Mouse (Mus musculus) forebrain, embryonic 14.5 days (tissue): Measurements from ENCODE around the gene Orc3. TPM values are rescaled to one million over a fixed set of nuclear protein-coding genes. Genes with fewer than 3 reads are reported as not detected.

Experiments used
- ATAC-seq: fragments of 200-750 bp; cut with Nextera tagmentation; 2 replicates; pipeline ENCODE4 v1.8.0; 2017; ENCODE audit warnings: mild to moderate bottlenecking, moderate library complexity
- DNase-seq: peaks from one replicate; pipeline ENCODE4 v3.0.0-alpha.2; 2015; ENCODE audit warnings: low spot score
- H3K27ac ChIP-seq: fragments of 300-500 bp; sonication (generic); 2 replicates; pipeline ENCODE4 v1.5.1; 2014; ENCODE audit warnings: low read depth, mild to moderate bottlenecking, control low read depth, low read length, moderate library complexity
- H3K27me3 ChIP-seq: fragments of 300-500 bp; sonication (generic); replicated peaks from 2 replicates; pipeline ENCODE4 v1.6.1; 2014; ENCODE audit warnings: low read length, control low read depth, mixed read lengths; ENCODE audit not compliant: control insufficient read depth, insufficient read depth
- H3K36me3 ChIP-seq: fragments of 300-500 bp; sonication (generic); 2 replicates; pipeline ENCODE4 v1.6.1; 2014; ENCODE audit warnings: low read length, control low read depth; ENCODE audit not compliant: control insufficient read depth, insufficient read depth
- H3K4me1 ChIP-seq: fragments of 300-500 bp; sonication (generic); 2 replicates; pipeline ENCODE4 v1.6.1; 2014; ENCODE audit warnings: antibody characterized with exemption, low read length, control low read depth; ENCODE audit not compliant: control insufficient read depth, insufficient read depth
- H3K4me2 ChIP-seq: fragments of 300-500 bp; sonication (generic); 2 replicates; pipeline ENCODE4 v1.6.1; 2014; ENCODE audit warnings: mild to moderate bottlenecking, control low read depth, low read length
- H3K4me3 ChIP-seq: fragments of 300-500 bp; sonication (generic); 2 replicates; pipeline ENCODE4 v1.5.1; 2014; ENCODE audit warnings: low read depth, low read length, control low read depth
- H3K9ac ChIP-seq: fragments of 300-500 bp; sonication (generic); 2 replicates; pipeline ENCODE4 v1.6.1; 2014; ENCODE audit warnings: mild to moderate bottlenecking, low read length, control low read depth, moderate library complexity
- H3K9me3 ChIP-seq: fragments of 300-500 bp; sonication (generic); replicated peaks from 2 replicates; pipeline ENCODE4 v1.6.1; 2016; ENCODE audit warnings: low read length, control low read depth, mixed read lengths; ENCODE audit not compliant: control insufficient read depth
- WGBS: fragments of 180-500 bp; shearing (Covaris S2); extraction: QIAGEN DNeasy Blood & Tissue Kit; methylation state at CpG from one replicate; pipeline ENCODE4 v1.1.7; 2014; 5-methylcytosine and 5-hydroxymethylcytosine counted together
- polyA plus RNA-seq: library from polyadenylated mRNA; unstranded; fragments of >200 nt; fragmentation: Nextera tagmentation; extraction: Ambion mirVana; gene quantifications from 2 replicates; pipeline ENCODE4 v1.2.1, GENCODE M21; 2014

Orc3 gene
- 103 and 115 TPM in 2 replicates for polyA plus RNA-seq

GRCm38 (mm10) chr4:34614630-34615094 lies at the start of gene Orc3, which contains the start of gene Rars2:
TSS of gene Orc3 (minus strand) at chr4:34614944.
TSS of gene Rars2 (plus strand) at chr4:34614957.
- H3K9me3 ChIP-seq: no peaks in the 10 kb centered on the region
- DNase-seq: peak; percentile 92
- WGBS: under 1% methylated on average over 42 of the region's 42 CpGs
- peaks cover 5% of the 10 kb centered on the region for H3K36me3 ChIP-seq
- peak within 1 kb of the TSS; percentile 58 for H3K4me3 ChIP-seq
- H3K27me3 ChIP-seq: no peaks in the 10 kb centered on the region
- ATAC-seq: peak; percentile 99
- H3K4me2 ChIP-seq: peak within 1 kb of the TSS; percentile 95
- H3K9ac ChIP-seq: peak within 1 kb of the TSS; percentile 83
- peak within 1 kb of the TSS; percentile 87 for H3K27ac ChIP-seq
- H3K4me1 ChIP-seq: peaks cover 15% of the 10 kb centered on the region

- Histone ChIP-seq H3K9me3 (no peaks in the 10 kb centered on the region), H3K27ac (no peak overlapping the region), H3K4me2 (no peak overlapping the region), H3K4me3 (no peak overlapping the region), H3K9ac (no peak overlapping the region), H3K4me1 (no peaks in the 10 kb centered on the region), H3K27me3 (no peaks in the 10 kb centered on the region), H3K36me3 (peaks cover 79% of the 10 kb centered on the region)
- DNase-seq: no peak
- WGBS: 88% methylated on average over 6 of the region's 6 CpGs
- ATAC-seq: no peak
Measured at GRCm38 (mm10) chr4:34661927-34662326, 47.2 kb upstream of the Orc3 start.

GRCm38 (mm10) chr4:34661514-34661913 lies 46.8 kb upstream of the Orc3 start:
- no peak overlapping the region for H3K9ac ChIP-seq
- H3K4me2 ChIP-seq: no peak overlapping the region
- 98% methylated on average over 2 of the region's 2 CpGs for WGBS
- no peak overlapping the region for H3K4me3 ChIP-seq
- H3K4me1 ChIP-seq: no peaks in the 10 kb centered on the region
- no peak for ATAC-seq
- H3K27ac ChIP-seq: no peak overlapping the region
- peaks cover 79% of the 10 kb centered on the region for H3K36me3 ChIP-seq
- no peaks in the 10 kb centered on the region for H3K27me3 ChIP-seq
- DNase-seq: no peak
- no peaks in the 10 kb centered on the region for H3K9me3 ChIP-seq

- Histone ChIP-seq H3K4me3 (no peak overlapping the region), H3K36me3 (peaks cover 77% of the 10 kb centered on the region), H3K9ac (no peak overlapping the region), H3K4me1 (no peaks in the 10 kb centered on the region), H3K4me2 (no peak overlapping the region), H3K27me3 (no peaks in the 10 kb centered on the region), H3K27ac (no peak overlapping the region), H3K9me3 (no peaks in the 10 kb centered on the region)
- WGBS: 91% methylated on average over 2 of the region's 2 CpGs
- ATAC-seq (no peak), DNase-seq (no peak)
Measured at GRCm38 (mm10) chr4:34659012-34659411, 44.3 kb upstream of the Orc3 start.

- ATAC-seq (no peak), DNase-seq (no peak)
- Histone ChIP-seq H3K4me3 (no peak overlapping the region), H3K4me2 (no peak overlapping the region), H3K27me3 (no peaks in the 10 kb centered on the region), H3K9ac (no peak overlapping the region), H3K9me3 (no peaks in the 10 kb centered on the region), H3K4me1 (no peaks in the 10 kb centered on the region), H3K27ac (no peak overlapping the region), H3K36me3 (peaks cover 70% of the 10 kb centered on the region)
- 94% methylated on average over 10 of the region's 10 CpGs for WGBS
Measured at GRCm38 (mm10) chr4:34656101-34656500, 41.4 kb upstream of the Orc3 start.

- no peaks in the 10 kb centered on the region for H3K4me1 ChIP-seq
- WGBS: 95% methylated on average over 7 of the region's 7 CpGs
- H3K27me3 ChIP-seq: no peaks in the 10 kb centered on the region
- no peak overlapping the region for H3K4me2 ChIP-seq
- no peaks in the 10 kb centered on the region for H3K9me3 ChIP-seq
- DNase-seq (no peak), ATAC-seq (no peak)
- H3K36me3 ChIP-seq: peaks cover 54% of the 10 kb centered on the region
- H3K27ac ChIP-seq: no peak overlapping the region
- no peak overlapping the region for H3K9ac ChIP-seq
- no peak overlapping the region for H3K4me3 ChIP-seq
Measured at GRCm38 (mm10) chr4:34653179-34653578, 38.4 kb upstream of the Orc3 start.

- Histone ChIP-seq H3K36me3 (peaks cover 45% of the 10 kb centered on the region), H3K9me3 (no peaks in the 10 kb centered on the region), H3K4me3 (no peak overlapping the region), H3K4me2 (no peak overlapping the region), H3K4me1 (no peaks in the 10 kb centered on the region), H3K9ac (no peak overlapping the region), H3K27ac (no peak overlapping the region), H3K27me3 (no peaks in the 10 kb centered on the region)
- ATAC-seq (no peak), DNase-seq (no peak)
Measured at GRCm38 (mm10) chr4:34644779-34645178, 30.0 kb upstream of the Orc3 start.

GRCm38 (mm10) chr4:34640731-34641130 lies 26.0 kb upstream of the Orc3 start:
- Histone ChIP-seq H3K36me3 (peaks cover 29% of the 10 kb centered on the region), H3K4me3 (no peak overlapping the region), H3K9me3 (no peaks in the 10 kb centered on the region), H3K4me2 (no peak overlapping the region), H3K4me1 (no peaks in the 10 kb centered on the region), H3K9ac (no peak overlapping the region), H3K27ac (no peak overlapping the region), H3K27me3 (no peaks in the 10 kb centered on the region)
- ATAC-seq (no peak), DNase-seq (no peak)
- WGBS: 87% methylated on average over 3 of the region's 3 CpGs

GRCm38 (mm10) chr4:34639745-34640364 lies 25.1 kb upstream of the Orc3 start:
- Histone ChIP-seq H3K9ac (no peak overlapping the region), H3K9me3 (no peaks in the 10 kb centered on the region), H3K4me3 (no peak overlapping the region), H3K27me3 (no peaks in the 10 kb centered on the region), H3K4me2 (no peak overlapping the region), H3K27ac (no peak overlapping the region), H3K4me1 (no peaks in the 10 kb centered on the region), H3K36me3 (peaks cover 28% of the 10 kb centered on the region)
- DNase-seq (no peak), ATAC-seq (no peak)
- 91% methylated on average over 5 of the region's 5 CpGs for whole genome bisulfite sequencing
